8 mouse cellular contexts compared by ENCODE assay signal in genomic region chr11:72926226-72926890, GRCm38 (mm10). TPM values are rescaled to one million over a fixed set of nuclear protein-coding genes. Genes with fewer than 3 reads are reported as not detected.
A peak's percentile ranks its signal among the peaks of the same experiment; 100 is the strongest.
DNase-seq lines count a peak whose midpoint lies in the region; ATAC-seq lines count a peak whose summit lies in the region.

No protein-coding gene starts in this region.

- DNase-seq in right cerebral cortex, adult 2 months (ENCODE audit: low spot score in 2 of 2), result peak; percentile 37 to 56
- no peak for DNase-seq in right cerebral cortex, postnatal 25 days
- peak; percentile 41 for DNase-seq in brain, adult 2 months (ENCODE audit: low read depth, low spot score)
- DNase-seq in hindlimb bud, embryonic 11.5 days (ENCODE audit: extremely low spot score, low read depth, low spot score), result peak; percentile 16
- peak; percentile 71 for DNase-seq in neural tube, embryonic 11.5 days (ENCODE audit: low spot score)
- DNase-seq in thymus, postnatal 4 days, result peak; percentile 79

- H3K27me3 ChIP-seq in liver, embryonic 15.5 days, result no peaks in the 10 kb centered on the region
- H3K27me3 ChIP-seq in neural tube, embryonic 11.5 days (ENCODE audit: control insufficient read depth, insufficient read depth, low read length), result no peaks in the 10 kb centered on the region

- H3K36me3 ChIP-seq in liver, embryonic 15.5 days (replicated peaks), result peaks cover 36% of the 10 kb centered on the region
- no peaks in the 10 kb centered on the region for H3K36me3 ChIP-seq in neural tube, embryonic 11.5 days (ENCODE audit: control insufficient read depth, insufficient read depth, low read length)

- no peak overlapping the region for H3K9ac ChIP-seq in liver, embryonic 15.5 days
- H3K9ac ChIP-seq in neural tube, embryonic 11.5 days (ENCODE audit: low read length), result no peak overlapping the region

- no peak overlapping the region for H3K27ac ChIP-seq in liver, embryonic 15.5 days (replicated peaks)
- H3K27ac ChIP-seq in neural tube, embryonic 11.5 days (ENCODE audit: low read depth, low read length), result no peak overlapping the region

- 0 out of 2 replicates have a peak, but pooled peaks have one; percentile 67 for ATAC-seq in erythroid progenitor cell, adult 5-6 weeks (replicated peaks; ENCODE audit: low FRiP score, poor library complexity, severe bottlenecking)
- ATAC-seq in liver, embryonic 15.5 days (ENCODE audit: insufficient read depth), result 0 out of 2 replicates have a peak, but pooled peaks have one; percentile 9
- no peak; the same call in 1 of the 2 replicates for ATAC-seq in neural tube, embryonic 11.5 days (ENCODE audit: insufficient read depth, low FRiP score, low TSS enrichment)

- WGBS in liver, embryonic 15.5 days (ENCODE audit: insufficient replicate concordance), result 53% methylated on average over 13 of the region's 13 CpGs
- WGBS in neural tube, embryonic 11.5 days, result 53% methylated on average over 13 of the region's 13 CpGs

- no peak overlapping the region for H3K4me3 ChIP-seq in liver, embryonic 15.5 days (replicated peaks)
- no peak overlapping the region for H3K4me3 ChIP-seq in neural tube, embryonic 11.5 days (ENCODE audit: low read depth, low read length)

- no peaks in the 10 kb centered on the region for H3K4me1 ChIP-seq in liver, embryonic 15.5 days (replicated peaks)
- no peaks in the 10 kb centered on the region for H3K4me1 ChIP-seq in neural tube, embryonic 11.5 days (ENCODE audit: control insufficient read depth, insufficient read depth, low read length)

- no peak overlapping the region for H3K4me2 ChIP-seq in liver, embryonic 15.5 days
- no peak overlapping the region for H3K4me2 ChIP-seq in neural tube, embryonic 11.5 days (ENCODE audit: low read depth)

- no peaks in the 10 kb centered on the region for H3K9me3 ChIP-seq in liver, embryonic 15.5 days (replicated peaks)
- H3K9me3 ChIP-seq in neural tube, embryonic 11.5 days (ENCODE audit: control insufficient read depth, low read length), result no peaks in the 10 kb centered on the region

RNA-seq across cellular contexts. Expression of gene Atp2a3, which starts 34.6 kb away (rescaled TPM):
- 19.8 and 20.5 TPM in 2 replicates for total RNA-seq in erythroid progenitor cell, adult 5-6 weeks (2015; ENCODE audit: low replicate concordance)
- 11.1 and 15.1 TPM in 2 replicates for total RNA-seq in erythroid progenitor cell, adult 5-6 weeks (2017; ENCODE audit: low replicate concordance)
- polyA plus RNA-seq in liver, embryonic 15.5 days (2015; fragmentation: Nextera tagmentation; extraction: Ambion mirVana), result 10.6 and 12.8 TPM in 2 replicates
- polyA plus RNA-seq in neural tube, embryonic 11.5 days (2014; fragmentation: Nextera tagmentation; extraction: Ambion mirVana), result 1.9 and 2.2 TPM in 2 replicates
